In genomic region chr14:50897374-50897765, GRCm38 (mm10) we compare ENCODE assay signal across 9 mouse cellular contexts. TPM values are rescaled to one million over a fixed set of nuclear protein-coding genes. Genes with fewer than 3 reads are reported as not detected.
DNase-seq lines count a peak whose midpoint lies in the region; ATAC-seq and TF ChIP-seq lines count a peak whose summit lies in the region.
"Had no signal": no experiment of that assay in that cellular context is flagged by ENCODE, and none has a peak within 500 bp of the region (broad histone marks: within the 10 kb centered on the region; RNA-seq: fewer than 3 reads in every experiment).

TSS of gene Klhl33 (minus strand) at chr14:50897507.

- no peaks in the 10 kb centered on the region for H3K27me3 ChIP-seq in embryonic facial prominence, embryonic 11.5 days (ENCODE audit: control insufficient read depth, insufficient read depth, low read length)
- peaks cover 30% of the 10 kb centered on the region for H3K27me3 ChIP-seq in heart, embryonic 13.5 days (replicated peaks)
- peaks cover 20% of the 10 kb centered on the region for H3K27me3 ChIP-seq in liver, embryonic 13.5 days

- no peak for TF ChIP-seq CTCF in layer of hippocampus, adult 2 months (conservative IDR thresholded peaks at IDR 0.05)

- H3K9me3 ChIP-seq in embryonic facial prominence, embryonic 11.5 days (replicated peaks; ENCODE audit: control insufficient read depth, low read length): no peaks in the 10 kb centered on the region
- H3K9me3 ChIP-seq in heart, embryonic 13.5 days: no peaks in the 10 kb centered on the region
- H3K9me3 ChIP-seq in liver, embryonic 13.5 days (replicated peaks): no peaks in the 10 kb centered on the region

- H3K4me2 ChIP-seq in embryonic facial prominence, embryonic 11.5 days (ENCODE audit: low read depth, low read length): peak within 1 kb of the TSS; percentile 71
- H3K4me2 ChIP-seq in heart, embryonic 13.5 days: peak within 1 kb of the TSS; percentile 92
- H3K4me2 ChIP-seq in liver, embryonic 13.5 days: peak within 1 kb of the TSS; percentile 64

- no peaks in the 10 kb centered on the region for H3K4me1 ChIP-seq in embryonic facial prominence, embryonic 11.5 days (ENCODE audit: control insufficient read depth, insufficient read depth, low read length)
- H3K4me1 ChIP-seq in heart, embryonic 13.5 days: peaks cover 23% of the 10 kb centered on the region
- peaks cover 8% of the 10 kb centered on the region for H3K4me1 ChIP-seq in liver, embryonic 13.5 days (replicated peaks)

- peak within 1 kb of the TSS; percentile 93 for H3K27ac ChIP-seq in layer of hippocampus, adult 2 months
- no peak within 1 kb of the TSS for H3K27ac ChIP-seq in embryonic facial prominence, embryonic 11.5 days (replicated peaks; ENCODE audit: low read depth, low read length)
- H3K27ac ChIP-seq in heart, embryonic 13.5 days (replicated peaks): no peak within 1 kb of the TSS
- H3K27ac ChIP-seq in liver, embryonic 13.5 days: no peak within 1 kb of the TSS

- peak within 1 kb of the TSS; percentile 73 for H3K4me3 ChIP-seq in layer of hippocampus, adult 2 months
- H3K4me3 ChIP-seq in embryonic facial prominence, embryonic 11.5 days (ENCODE audit: low read depth, low read length): peak within 1 kb of the TSS; percentile 32
- H3K4me3 ChIP-seq in heart, embryonic 13.5 days: peak within 1 kb of the TSS; percentile 55
- peak within 1 kb of the TSS; percentile 45 for H3K4me3 ChIP-seq in liver, embryonic 13.5 days (replicated peaks)

- whole genome bisulfite sequencing in embryonic facial prominence, embryonic 11.5 days: 32% methylated on average over 7 of the region's 7 CpGs
- 31% methylated on average over 7 of the region's 7 CpGs for WGBS in heart, embryonic 13.5 days
- 37% methylated on average over 7 of the region's 7 CpGs for WGBS in liver, embryonic 13.5 days (ENCODE audit: insufficient replicate concordance)

- no peak for ATAC-seq in embryonic facial prominence, embryonic 11.5 days (replicated peaks; ENCODE audit: insufficient number of reproducible peaks, low FRiP score, low TSS enrichment, low read depth)
- ATAC-seq in heart, embryonic 13.5 days (ENCODE audit: extremely low read depth, insufficient number of reproducible peaks, low FRiP score, low TSS enrichment): no peak
- ATAC-seq in liver, embryonic 13.5 days (ENCODE audit: low read depth): no peak

- peak within 1 kb of the TSS; percentile 39 for H3K9ac ChIP-seq in embryonic facial prominence, embryonic 11.5 days (replicated peaks; ENCODE audit: low read length)
- peak within 1 kb of the TSS; percentile 79 for H3K9ac ChIP-seq in heart, embryonic 13.5 days
- H3K9ac ChIP-seq in liver, embryonic 13.5 days: peak within 1 kb of the TSS; percentile 49

- H3K36me3 ChIP-seq in embryonic facial prominence, embryonic 11.5 days (replicated peaks; ENCODE audit: control insufficient read depth, insufficient read depth, low read depth, low read length): no peaks in the 10 kb centered on the region
- no peaks in the 10 kb centered on the region for H3K36me3 ChIP-seq in heart, embryonic 13.5 days
- no peaks in the 10 kb centered on the region for H3K36me3 ChIP-seq in liver, embryonic 13.5 days
- H3K36me3 ChIP-seq: G1E had no signal

- DNase-seq in layer of hippocampus, adult 2 months (ENCODE audit: low spot score in 2 of 2): no peak
- DNase-seq in layer of hippocampus, postnatal 36 days: no peak
- DNase-seq in embryonic facial prominence, embryonic 11.5 days (ENCODE audit: low spot score): no peak
- DNase-seq in liver, embryonic 13.5 days: no peak
- DNase-seq in skeletal muscle tissue, adult 2 months (ENCODE audit: low read depth, low spot score): peak; percentile 85
- no peak for DNase-seq in urinary bladder, postnatal 25 days (ENCODE audit: low spot score)
- no peak for DNase-seq in right cerebral cortex, postnatal 14 days

RNA-seq across cellular contexts. Expression of gene Klhl33, which starts in this region (rescaled TPM):
- 1 to 10 TPM; 5.4 to 5.9 TPM for total RNA-seq in layer of hippocampus, adult 2 months (2021)
- total RNA-seq in layer of hippocampus, postnatal 36 days (2021): 1 to 10 TPM; 3.6 to 5.2 TPM
- 0.15 TPM in 1 of 2 replicates, not detected in the other for polyA plus RNA-seq in embryonic facial prominence, embryonic 11.5 days (2014; fragmentation: Nextera tagmentation; extraction: Ambion mirVana)
- 0.10 and 0.45 TPM in 2 replicates for polyA plus RNA-seq in heart, embryonic 13.5 days (2015; fragmentation: Nextera tagmentation; extraction: Ambion mirVana)
- polyA plus RNA-seq in liver, embryonic 13.5 days (2015; fragmentation: Nextera tagmentation; extraction: Ambion mirVana): 0.15 and 0.22 TPM in 2 replicates
- polyA plus RNA-seq: G1E had no signal
